Mouse (Mus musculus): ENCODE measurements at regions not wholly inside any gene's neighbourhood (a gene's known extent, or its start where the extent isn't known, plus 50 kb on each side); places are given as distances from the start of the nearest gene placed in this dataset.
"Not testable (repeated sequence)": the region's sequence is repeated elsewhere in the genome, so short reads cannot be mapped to it uniquely, and the experiment has no call there.

GRCm38 (mm10) chr15:42082436-42082835, 1948.3 kb downstream of the 9330182O14Rik start:
- Histone ChIP-seq H3K4me3 (ENCODE audit: control insufficient read depth, low read depth, low read length) (no peak overlapping the region), H3K36me3 (ENCODE audit: control insufficient read depth, insufficient read depth, low read length) (no peaks in the 10 kb centered on the region), H3K27ac (ENCODE audit: control insufficient read depth, insufficient read depth, low read depth, low read length) (no peak overlapping the region), H3K4me1 (ENCODE audit: control insufficient read depth, insufficient read depth, low read length) (no peaks in the 10 kb centered on the region), H3K27me3 (ENCODE audit: control insufficient read depth, insufficient read depth, low read length) (no peaks in the 10 kb centered on the region)
- TF ChIP-seq POLR2A (IDR thresholded peaks at IDR 0.05; ENCODE audit: control insufficient read depth, low read depth, low read length) (no peak), CTCF (IDR thresholded peaks at IDR 0.05; ENCODE audit: control insufficient read depth, insufficient read depth, insufficient replicate concordance, low read depth, low read length) (no peak)

- Histone ChIP-seq H3K36me3 (ENCODE audit: control insufficient read depth, insufficient read depth, low read length) (no peaks in the 10 kb centered on the region), H3K4me3 (ENCODE audit: control insufficient read depth, low read depth, low read length) (no peak overlapping the region), H3K4me1 (ENCODE audit: control insufficient read depth, insufficient read depth, low read length) (no peaks in the 10 kb centered on the region), H3K27me3 (ENCODE audit: control insufficient read depth, insufficient read depth, low read length) (no peaks in the 10 kb centered on the region), H3K27ac (ENCODE audit: control insufficient read depth, insufficient read depth, low read depth, low read length) (no peak overlapping the region)
- TF ChIP-seq POLR2A (IDR thresholded peaks at IDR 0.05; ENCODE audit: control insufficient read depth, low read depth, low read length) (no peak), CTCF (IDR thresholded peaks at IDR 0.05; ENCODE audit: control insufficient read depth, insufficient read depth, insufficient replicate concordance, low read depth, low read length) (no peak)
Observed at GRCm38 (mm10) chr15:42100730-42101129, 1966.6 kb downstream of the 9330182O14Rik start.

GRCm38 (mm10) chr15:42104816-42105215, 1970.7 kb downstream of the 9330182O14Rik start:
- Histone ChIP-seq H3K4me1 (ENCODE audit: control insufficient read depth, insufficient read depth, low read length) (no peaks in the 10 kb centered on the region), H3K4me3 (ENCODE audit: control insufficient read depth, low read depth, low read length) (no peak overlapping the region), H3K27ac (ENCODE audit: control insufficient read depth, insufficient read depth, low read depth, low read length) (no peak overlapping the region), H3K27me3 (ENCODE audit: control insufficient read depth, insufficient read depth, low read length) (no peaks in the 10 kb centered on the region), H3K36me3 (ENCODE audit: control insufficient read depth, insufficient read depth, low read length) (no peaks in the 10 kb centered on the region)
- TF ChIP-seq CTCF (IDR thresholded peaks at IDR 0.05; ENCODE audit: control insufficient read depth, insufficient read depth, insufficient replicate concordance, low read depth, low read length) (no peak), POLR2A (IDR thresholded peaks at IDR 0.05; ENCODE audit: control insufficient read depth, low read depth, low read length) (no peak)

- H3K27me3 ChIP-seq (ENCODE audit: control insufficient read depth, insufficient read depth, low read length): no peaks in the 10 kb centered on the region
- H3K4me3 ChIP-seq (ENCODE audit: control insufficient read depth, low read depth, low read length): no peak overlapping the region
- no peak overlapping the region for H3K27ac ChIP-seq (ENCODE audit: control insufficient read depth, insufficient read depth, low read depth, low read length)
- no peaks in the 10 kb centered on the region for H3K4me1 ChIP-seq (ENCODE audit: control insufficient read depth, insufficient read depth, low read length)
- H3K36me3 ChIP-seq (ENCODE audit: control insufficient read depth, insufficient read depth, low read length): no peaks in the 10 kb centered on the region
- TF ChIP-seq POLR2A (IDR thresholded peaks at IDR 0.05; ENCODE audit: control insufficient read depth, low read depth, low read length) (no peak), CTCF (IDR thresholded peaks at IDR 0.05; ENCODE audit: control insufficient read depth, insufficient read depth, insufficient replicate concordance, low read depth, low read length) (no peak)
Observed at GRCm38 (mm10) chr15:42107106-42107505, 1972.9 kb downstream of the 9330182O14Rik start.

GRCm38 (mm10) chr15:42111811-42112210, 1977.6 kb downstream of the 9330182O14Rik start:
- TF ChIP-seq CTCF (IDR thresholded peaks at IDR 0.05; ENCODE audit: control insufficient read depth, insufficient read depth, insufficient replicate concordance, low read depth, low read length) (no peak), POLR2A (IDR thresholded peaks at IDR 0.05; ENCODE audit: control insufficient read depth, low read depth, low read length) (no peak)
- H3K27ac ChIP-seq (ENCODE audit: control insufficient read depth, insufficient read depth, low read depth, low read length): no peak overlapping the region
- no peaks in the 10 kb centered on the region for H3K27me3 ChIP-seq (ENCODE audit: control insufficient read depth, insufficient read depth, low read length)
- H3K4me3 ChIP-seq (ENCODE audit: control insufficient read depth, low read depth, low read length): no peak overlapping the region
- H3K36me3 ChIP-seq (ENCODE audit: control insufficient read depth, insufficient read depth, low read length): no peaks in the 10 kb centered on the region
- H3K4me1 ChIP-seq (ENCODE audit: control insufficient read depth, insufficient read depth, low read length): no peaks in the 10 kb centered on the region

GRCm38 (mm10) chr15:42127471-42127870, 1993.3 kb downstream of the 9330182O14Rik start:
- H3K36me3 ChIP-seq (ENCODE audit: control insufficient read depth, insufficient read depth, low read length): no peaks in the 10 kb centered on the region
- no peaks in the 10 kb centered on the region for H3K4me1 ChIP-seq (ENCODE audit: control insufficient read depth, insufficient read depth, low read length)
- TF ChIP-seq POLR2A (IDR thresholded peaks at IDR 0.05; ENCODE audit: control insufficient read depth, low read depth, low read length) (no peak), CTCF (IDR thresholded peaks at IDR 0.05; ENCODE audit: control insufficient read depth, insufficient read depth, insufficient replicate concordance, low read depth, low read length) (no peak)
- no peak overlapping the region for H3K27ac ChIP-seq (ENCODE audit: control insufficient read depth, insufficient read depth, low read depth, low read length)
- H3K4me3 ChIP-seq (ENCODE audit: control insufficient read depth, low read depth, low read length): no peak overlapping the region
- no peaks in the 10 kb centered on the region for H3K27me3 ChIP-seq (ENCODE audit: control insufficient read depth, insufficient read depth, low read length)

GRCm38 (mm10) chr15:42128976-42129375, 1994.8 kb downstream of the 9330182O14Rik start:
- no peaks in the 10 kb centered on the region for H3K36me3 ChIP-seq (ENCODE audit: control insufficient read depth, insufficient read depth, low read length)
- TF ChIP-seq CTCF (IDR thresholded peaks at IDR 0.05; ENCODE audit: control insufficient read depth, insufficient read depth, insufficient replicate concordance, low read depth, low read length) (no peak), POLR2A (IDR thresholded peaks at IDR 0.05; ENCODE audit: control insufficient read depth, low read depth, low read length) (no peak)

GRCm38 (mm10) chr15:42166546-42166945, 2032.4 kb downstream of the 9330182O14Rik start:
- Histone ChIP-seq H3K4me3 (ENCODE audit: control insufficient read depth, low read depth, low read length) (no peak overlapping the region), H3K4me1 (ENCODE audit: control insufficient read depth, insufficient read depth, low read length) (no peaks in the 10 kb centered on the region), H3K27me3 (ENCODE audit: control insufficient read depth, insufficient read depth, low read length) (no peaks in the 10 kb centered on the region), H3K36me3 (ENCODE audit: control insufficient read depth, insufficient read depth, low read length) (no peaks in the 10 kb centered on the region), H3K27ac (ENCODE audit: control insufficient read depth, insufficient read depth, low read depth, low read length) (no peak overlapping the region)
- TF ChIP-seq CTCF (IDR thresholded peaks at IDR 0.05; ENCODE audit: control insufficient read depth, insufficient read depth, insufficient replicate concordance, low read depth, low read length): no peak
- no peak for TF ChIP-seq POLR2A (IDR thresholded peaks at IDR 0.05; ENCODE audit: control insufficient read depth, low read depth, low read length)

More at GRCm38 (mm10) chr15:42128976-42129375, 1994.8 kb downstream of the 9330182O14Rik start:
- no peaks in the 10 kb centered on the region for H3K4me1 ChIP-seq (ENCODE audit: control insufficient read depth, insufficient read depth, low read length)
- no peak overlapping the region for H3K4me3 ChIP-seq (ENCODE audit: control insufficient read depth, low read depth, low read length)
- no peak overlapping the region for H3K27ac ChIP-seq (ENCODE audit: control insufficient read depth, insufficient read depth, low read depth, low read length)
- no peaks in the 10 kb centered on the region for H3K27me3 ChIP-seq (ENCODE audit: control insufficient read depth, insufficient read depth, low read length)

- not testable (repeated sequence) for H3K27me3 ChIP-seq (ENCODE audit: control insufficient read depth, insufficient read depth, low read length); H3K27ac ChIP-seq (ENCODE audit: control insufficient read depth, insufficient read depth, low read depth, low read length); H3K4me1 ChIP-seq (ENCODE audit: control insufficient read depth, insufficient read depth, low read length); H3K4me3 ChIP-seq (ENCODE audit: control insufficient read depth, low read depth, low read length); H3K36me3 ChIP-seq (ENCODE audit: control insufficient read depth, insufficient read depth, low read length)
Observed at GRCm38 (mm10) chr15:42177766-42178165, 2043.6 kb downstream of the 9330182O14Rik start.
